Mouse (Mus musculus): Measurements from ENCODE around the gene Gm20715. TPM values are rescaled to one million over a fixed set of nuclear protein-coding genes. Genes with fewer than 3 reads are reported as not detected.
"Not testable (repeated sequence)": the region's sequence is repeated elsewhere in the genome, so short reads cannot be mapped to it uniquely, and the experiment has no call there.

Gene Gm20715
- not detected in 2 replicates for polyA plus RNA-seq (2015; fragmentation: Nextera tagmentation; extraction: Ambion mirVana)

DNA sequence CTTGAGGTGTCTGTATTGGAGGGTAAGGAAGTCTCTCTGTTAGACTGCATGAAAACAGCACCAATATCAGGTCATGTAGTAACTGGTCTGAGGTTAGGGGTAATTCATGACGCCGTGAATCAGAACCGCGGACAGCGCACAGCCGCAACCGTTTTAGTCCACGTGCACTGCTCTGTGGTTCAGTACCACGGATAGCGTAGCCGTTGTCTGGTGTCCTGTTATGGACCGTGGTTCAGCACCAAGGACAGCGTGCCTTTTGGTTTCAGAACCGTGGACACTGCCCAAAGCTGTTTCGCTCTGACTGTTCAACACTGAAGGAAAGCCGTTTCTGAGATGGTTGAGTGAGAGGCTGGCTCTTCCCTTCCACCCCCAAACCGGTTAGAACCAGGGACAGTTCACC lies at the start of gene Gm20715:
Gm20715 (plus strand) TSS at position 235 of the 400 bp plus-strand sequence.
- peak; percentile 80 for ATAC-seq (ENCODE audit: insufficient read depth)
- no peaks in the 10 kb centered on the region for H3K9me3 ChIP-seq (replicated peaks)
- no peak within 1 kb of the TSS for H3K4me3 ChIP-seq (replicated peaks)

DNA sequence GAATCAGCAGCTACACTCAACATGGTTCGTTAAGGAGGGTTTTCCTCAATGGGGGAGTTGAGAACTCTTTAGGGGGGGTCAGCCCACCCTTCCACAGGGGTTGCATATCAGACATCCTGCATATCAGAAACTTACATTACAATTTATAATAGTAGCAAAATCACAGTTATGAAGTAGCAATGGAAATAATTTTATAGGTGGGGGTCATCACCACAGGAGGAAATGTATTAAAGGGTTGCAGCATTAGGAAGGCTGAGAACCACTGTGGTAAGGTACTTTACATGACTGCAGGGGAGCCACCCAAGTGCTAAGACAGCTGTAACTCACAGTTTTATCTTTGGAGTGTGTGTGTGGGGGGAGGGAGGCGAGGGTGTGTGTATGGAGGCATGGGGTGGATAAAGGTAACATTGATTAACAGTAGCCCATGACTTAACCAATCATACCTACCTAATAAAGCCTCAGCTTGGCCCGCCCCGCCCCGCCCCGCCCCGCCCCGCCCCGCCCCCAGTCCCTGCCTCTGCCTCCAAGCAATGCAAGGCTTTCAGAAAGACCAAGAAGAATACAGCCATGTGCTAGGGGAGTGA lies 49.5 kb upstream of the Gm20715 start:
- no peaks in the 10 kb centered on the region for H3K9me3 ChIP-seq (replicated peaks)
- no peak overlapping the region for H3K9ac ChIP-seq
- ATAC-seq (ENCODE audit: insufficient read depth), result peak; percentile 2; the same call in 1 of the 2 replicates
- H3K4me3 ChIP-seq (replicated peaks), result no peak overlapping the region
- 2% methylated on average over 9 of the region's 9 CpGs for WGBS (ENCODE audit: insufficient replicate concordance)
- H3K27me3 ChIP-seq, result no peaks in the 10 kb centered on the region
- H3K36me3 ChIP-seq (replicated peaks), result no peaks in the 10 kb centered on the region
- H3K4me2 ChIP-seq, result no peak overlapping the region
- H3K4me1 ChIP-seq (replicated peaks), result peaks cover 49% of the 10 kb centered on the region
- no peak overlapping the region for H3K27ac ChIP-seq (replicated peaks)

More for the DNA sequence above, at the start of gene Gm20715:
- H3K9ac ChIP-seq, result no peak within 1 kb of the TSS
- no peaks in the 10 kb centered on the region for H3K36me3 ChIP-seq (replicated peaks)
- no peaks in the 10 kb centered on the region; the same call in 1 of the 2 replicates for H3K27me3 ChIP-seq
- no peak within 1 kb of the TSS for H3K27ac ChIP-seq (replicated peaks)
- WGBS (ENCODE audit: insufficient replicate concordance), result under 1% methylated on average over 17 of the region's 17 CpGs
- no peaks in the 10 kb centered on the region for H3K4me1 ChIP-seq (replicated peaks)
- no peak within 1 kb of the TSS for H3K4me2 ChIP-seq

DNA sequence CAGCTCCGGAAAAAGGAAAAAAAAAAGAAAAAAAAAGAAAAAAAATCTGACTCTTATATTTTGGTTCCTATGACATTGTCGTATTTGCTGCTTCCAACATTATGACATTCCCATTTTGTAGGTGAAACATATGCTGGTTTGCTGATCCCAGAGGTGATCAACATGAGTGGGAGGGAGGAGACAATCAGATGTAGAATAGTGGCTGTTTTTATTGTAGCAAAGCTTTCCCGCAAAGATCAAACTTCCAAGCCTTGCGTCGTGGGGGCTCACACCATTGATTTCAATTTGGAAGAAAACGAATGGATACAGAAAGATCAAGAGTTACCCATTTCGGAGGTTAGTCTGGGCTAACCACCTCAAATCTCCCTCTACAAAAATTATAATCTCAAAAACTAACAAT lies 48.3 kb upstream of the Gm20715 start:
- Histone ChIP-seq H3K4me1 (replicated peaks) (peaks cover 56% of the 10 kb centered on the region), H3K27ac (replicated peaks) (peak overlapping the region; percentile 82; the same call in 1 of the 2 replicates), H3K36me3 (replicated peaks) (no peaks in the 10 kb centered on the region), H3K4me3 (replicated peaks) (peak overlapping the region; percentile 66), H3K4me2 (peak overlapping the region; percentile 78), H3K9me3 (replicated peaks) (no peaks in the 10 kb centered on the region), H3K9ac (peak overlapping the region; percentile 52; the same call in 1 of the 2 replicates), H3K27me3 (no peaks in the 10 kb centered on the region)
- ATAC-seq (ENCODE audit: insufficient read depth), result no peak
- 25% methylated on average over 7 of the region's 7 CpGs for WGBS (ENCODE audit: insufficient replicate concordance)

DNA sequence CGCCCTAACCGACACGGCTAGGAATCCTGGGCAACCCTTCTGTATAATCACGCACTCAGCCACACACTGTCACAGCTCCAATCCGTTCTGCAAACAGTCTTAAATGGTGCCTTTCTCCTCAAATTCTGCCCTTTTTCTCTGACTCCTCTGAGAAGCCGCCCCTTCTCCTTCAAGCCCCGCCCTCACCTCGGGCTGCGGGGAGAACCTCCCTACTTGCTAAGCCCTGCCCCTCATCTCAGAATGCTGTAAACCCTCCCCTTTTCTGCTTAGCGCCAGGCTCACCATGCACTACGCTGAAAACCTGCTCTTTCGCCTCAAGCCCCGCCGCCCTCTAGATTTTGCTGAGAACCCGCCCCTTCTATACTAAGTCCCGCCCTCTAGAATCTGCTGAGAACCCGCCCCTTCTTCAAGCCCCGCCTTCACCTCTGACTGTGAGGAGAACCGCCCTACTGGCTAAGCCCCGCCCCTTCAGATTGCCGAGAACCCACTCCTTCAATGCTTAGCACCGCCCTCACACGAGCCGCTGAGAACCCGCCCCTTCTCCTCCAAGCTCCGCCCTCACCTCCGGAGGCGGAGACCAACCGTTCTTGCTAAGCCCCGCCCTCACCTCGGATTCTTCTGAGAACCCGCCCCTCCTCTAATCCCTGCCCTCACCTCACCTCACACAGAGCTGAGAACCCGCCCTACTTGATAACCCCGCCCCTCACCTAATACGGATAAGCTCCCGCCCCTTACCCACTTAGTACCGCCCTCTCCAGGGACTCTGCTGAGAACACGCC lies 47.6 kb upstream of the Gm20715 start:
- Histone ChIP-seq H3K9ac (peak overlapping the region; percentile 52), H3K4me3 (replicated peaks) (peak overlapping the region; percentile 66), H3K4me1 (replicated peaks) (peaks cover 63% of the 10 kb centered on the region), H3K36me3 (replicated peaks) (no peaks in the 10 kb centered on the region), H3K27ac (replicated peaks) (peak overlapping the region; percentile 82), H3K27me3 (no peaks in the 10 kb centered on the region), H3K9me3 (replicated peaks) (no peaks in the 10 kb centered on the region), H3K4me2 (peak overlapping the region; percentile 78)
- under 1% methylated on average over 38 of the region's 38 CpGs for WGBS (ENCODE audit: insufficient replicate concordance)
- ATAC-seq (ENCODE audit: insufficient read depth), result peak; percentile 87

DNA sequence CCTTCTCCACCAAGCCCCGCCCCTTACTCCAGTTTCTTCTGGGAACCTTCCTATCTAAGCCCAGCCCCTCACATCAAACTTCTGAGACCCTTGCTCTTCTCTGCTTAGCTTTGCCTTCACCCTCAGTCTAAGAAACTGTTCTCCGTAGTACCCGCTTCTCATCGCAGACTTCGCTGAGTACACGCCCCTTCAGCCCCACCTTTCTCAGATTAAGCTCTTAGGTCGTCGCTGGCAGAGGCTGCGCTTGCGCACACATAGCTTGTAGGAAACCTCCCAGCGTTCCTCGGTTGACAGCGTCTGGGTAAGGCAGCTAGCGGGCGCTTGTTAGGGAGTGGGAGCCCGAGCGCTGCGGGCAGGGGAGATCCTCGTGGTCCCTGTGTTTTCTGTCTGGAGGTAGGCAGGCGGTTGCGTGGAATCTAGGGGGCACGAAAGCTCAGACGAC lies 47.0 kb upstream of the Gm20715 start, which contains the start of gene Zfp78:
Zfp78 (plus strand) TSS at position 234 of the 442 bp plus-strand sequence.
- peak; percentile 75 for ATAC-seq (ENCODE audit: insufficient read depth)
- Histone ChIP-seq H3K9ac (peak within 1 kb of the TSS; percentile 62), H3K27ac (replicated peaks) (peak within 1 kb of the TSS; percentile 82), H3K36me3 (replicated peaks) (no peaks in the 10 kb centered on the region), H3K4me1 (replicated peaks) (peaks cover 69% of the 10 kb centered on the region), H3K4me3 (replicated peaks) (peak within 1 kb of the TSS; percentile 66), H3K4me2 (peak within 1 kb of the TSS; percentile 78), H3K27me3 (no peaks in the 10 kb centered on the region), H3K9me3 (replicated peaks) (no peaks in the 10 kb centered on the region)
- under 1% methylated on average over 23 of the region's 23 CpGs for WGBS (ENCODE audit: insufficient replicate concordance)

DNA sequence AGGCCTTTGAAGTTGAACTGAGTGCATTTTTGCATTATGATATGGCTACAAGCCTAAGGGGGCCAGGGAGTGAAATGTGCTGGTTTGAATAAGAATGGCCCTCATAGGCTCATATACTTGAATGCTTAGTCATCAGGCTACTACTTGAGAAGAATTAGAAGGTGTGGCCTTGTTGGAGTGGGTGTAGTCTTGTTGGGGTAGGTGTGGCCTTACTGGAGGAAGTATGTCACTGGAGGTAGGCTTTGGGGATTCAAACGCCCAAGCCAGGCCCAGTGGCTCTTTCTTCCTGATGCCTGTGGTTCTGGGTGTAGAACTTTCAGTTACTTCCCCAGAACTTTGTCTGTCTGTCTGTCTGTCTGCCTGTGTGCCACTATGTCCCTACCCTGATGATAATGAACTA lies 45.3 kb upstream of the Gm20715 start:
- no peaks in the 10 kb centered on the region for H3K27me3 ChIP-seq
- H3K36me3 ChIP-seq (replicated peaks), result no peaks in the 10 kb centered on the region
- 50% methylated on average over 1 of the region's 1 CpGs for WGBS (ENCODE audit: insufficient replicate concordance)
- no peak for ATAC-seq (ENCODE audit: insufficient read depth)
- no peaks in the 10 kb centered on the region for H3K9me3 ChIP-seq (replicated peaks)
- no peak overlapping the region for H3K27ac ChIP-seq (replicated peaks)
- H3K9ac ChIP-seq, result no peak overlapping the region
- H3K4me2 ChIP-seq, result no peak overlapping the region
- H3K4me1 ChIP-seq (replicated peaks), result peaks cover 77% of the 10 kb centered on the region
- H3K4me3 ChIP-seq (replicated peaks), result no peak overlapping the region

DNA sequence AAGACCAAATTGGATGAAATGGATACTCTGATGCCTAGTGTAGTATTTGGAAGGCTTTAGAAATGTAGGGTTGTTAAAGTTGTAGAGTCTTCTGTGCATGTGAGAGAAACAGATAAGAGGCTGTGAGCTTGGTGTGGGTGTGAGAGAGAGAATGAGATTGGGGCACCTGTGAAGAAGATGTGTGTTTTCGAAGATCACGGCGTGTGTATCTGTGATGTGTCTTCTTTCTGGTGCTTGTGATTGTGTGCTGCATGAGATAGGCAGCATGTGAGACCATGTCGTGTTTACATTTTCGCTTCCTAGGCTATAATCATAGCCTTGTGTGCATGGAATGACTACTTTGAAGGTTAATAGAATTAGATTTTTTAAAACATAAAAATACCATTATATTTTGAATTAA lies 42.9 kb upstream of the Gm20715 start:
- H3K4me1 ChIP-seq (replicated peaks), result peaks cover 58% of the 10 kb centered on the region
- H3K9me3 ChIP-seq (replicated peaks), result no peaks in the 10 kb centered on the region
- H3K27me3 ChIP-seq, result no peaks in the 10 kb centered on the region
- peak; percentile 14 for ATAC-seq (ENCODE audit: insufficient read depth)
- 23% methylated on average over 5 of the region's 5 CpGs for WGBS (ENCODE audit: insufficient replicate concordance)
- H3K9ac ChIP-seq, result no peak overlapping the region
- H3K27ac ChIP-seq (replicated peaks), result peak overlapping the region; percentile 73
- no peak overlapping the region for H3K4me3 ChIP-seq (replicated peaks)
- H3K4me2 ChIP-seq, result peak overlapping the region; percentile 35
- H3K36me3 ChIP-seq (replicated peaks), result no peaks in the 10 kb centered on the region

DNA sequence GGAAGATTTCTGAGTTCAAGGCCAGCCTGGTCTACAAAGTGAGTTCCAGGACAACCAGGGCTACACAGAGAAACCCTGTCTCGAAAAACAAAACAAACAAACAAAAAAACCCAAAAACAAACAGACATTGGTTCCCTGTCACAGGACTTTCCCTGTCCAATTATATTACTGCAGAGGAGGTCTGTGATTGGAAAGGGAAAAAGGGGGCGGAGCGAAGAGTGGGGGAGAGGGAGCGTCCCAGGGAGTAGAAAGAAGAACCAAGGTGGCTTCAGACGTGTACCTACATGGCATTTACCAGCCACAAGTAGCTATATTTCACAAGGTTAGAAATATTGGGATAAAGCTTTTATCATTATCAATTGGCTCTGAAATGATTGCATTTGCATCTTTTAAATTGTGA lies 41.9 kb upstream of the Gm20715 start:
- not testable (repeated sequence) for H3K27ac ChIP-seq (replicated peaks); H3K9me3 ChIP-seq (replicated peaks); H3K4me3 ChIP-seq (replicated peaks); ATAC-seq (ENCODE audit: insufficient read depth); H3K27me3 ChIP-seq; H3K4me2 ChIP-seq; H3K9ac ChIP-seq; H3K36me3 ChIP-seq (replicated peaks)
- peaks cover 49% of the 10 kb centered on the region for H3K4me1 ChIP-seq (replicated peaks)
- WGBS (ENCODE audit: insufficient replicate concordance), result 76% methylated on average over 5 of the region's 5 CpGs

DNA sequence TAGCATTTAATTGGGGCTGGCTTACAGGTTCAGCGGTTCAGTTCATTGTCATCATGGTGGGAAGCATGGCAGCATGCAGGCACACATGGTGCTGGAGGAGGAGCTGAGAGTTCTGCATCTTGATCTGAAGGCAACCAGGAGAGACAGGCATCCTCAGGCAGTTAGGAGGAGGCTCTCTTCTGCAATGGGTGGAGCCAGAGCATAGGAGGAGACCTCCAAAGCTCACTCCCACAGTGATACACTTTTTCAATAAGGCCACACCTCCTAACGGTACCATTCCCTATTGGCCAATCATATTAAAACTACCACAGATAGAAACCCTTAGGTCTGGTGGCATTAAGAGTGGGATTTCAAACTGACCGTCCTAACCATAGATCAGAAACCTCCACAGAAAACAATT lies 40.6 kb upstream of the Gm20715 start:
- Histone ChIP-seq H3K4me1 (replicated peaks) (peaks cover 36% of the 10 kb centered on the region), H3K36me3 (replicated peaks) (no peaks in the 10 kb centered on the region), H3K4me3 (replicated peaks) (no peak overlapping the region), H3K27ac (replicated peaks) (no peak overlapping the region), H3K9ac (no peak overlapping the region), H3K27me3 (no peaks in the 10 kb centered on the region), H3K9me3 (replicated peaks) (no peaks in the 10 kb centered on the region), H3K4me2 (no peak overlapping the region)
- no peak for ATAC-seq (ENCODE audit: insufficient read depth)
- 65% methylated on average over 3 of the region's 3 CpGs for whole genome bisulfite sequencing (ENCODE audit: insufficient replicate concordance)

DNA sequence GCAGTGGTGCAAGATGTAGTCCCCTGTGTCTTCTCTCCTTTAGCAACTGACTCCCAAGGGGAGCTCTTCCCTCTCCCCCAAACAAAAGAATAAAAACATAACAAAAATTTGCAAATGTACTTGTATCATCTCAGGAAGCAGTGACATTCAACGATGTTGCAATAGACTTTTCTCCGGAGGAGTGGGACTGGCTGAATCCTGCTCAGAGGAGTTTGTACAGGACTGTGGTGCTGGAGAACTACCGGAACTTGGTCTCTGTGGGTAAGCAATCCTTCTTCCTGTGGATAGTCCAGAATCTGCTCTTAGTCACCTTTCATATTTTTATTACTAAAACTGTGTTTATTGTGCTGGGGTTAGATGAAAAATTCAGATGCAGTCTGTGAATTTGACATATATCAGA lies 37.1 kb upstream of the Gm20715 start:
- Histone ChIP-seq H3K4me1 (replicated peaks) (peaks cover 9% of the 10 kb centered on the region; the same call in 1 of the 2 replicates), H3K27ac (replicated peaks) (no peak overlapping the region), H3K36me3 (replicated peaks) (no peaks in the 10 kb centered on the region), H3K4me2 (no peak overlapping the region), H3K9me3 (replicated peaks) (no peaks in the 10 kb centered on the region), H3K27me3 (no peaks in the 10 kb centered on the region), H3K9ac (no peak overlapping the region), H3K4me3 (replicated peaks) (no peak overlapping the region)
- WGBS (ENCODE audit: insufficient replicate concordance), result 72% methylated on average over 3 of the region's 3 CpGs
- ATAC-seq (ENCODE audit: insufficient read depth), result no peak

DNA sequence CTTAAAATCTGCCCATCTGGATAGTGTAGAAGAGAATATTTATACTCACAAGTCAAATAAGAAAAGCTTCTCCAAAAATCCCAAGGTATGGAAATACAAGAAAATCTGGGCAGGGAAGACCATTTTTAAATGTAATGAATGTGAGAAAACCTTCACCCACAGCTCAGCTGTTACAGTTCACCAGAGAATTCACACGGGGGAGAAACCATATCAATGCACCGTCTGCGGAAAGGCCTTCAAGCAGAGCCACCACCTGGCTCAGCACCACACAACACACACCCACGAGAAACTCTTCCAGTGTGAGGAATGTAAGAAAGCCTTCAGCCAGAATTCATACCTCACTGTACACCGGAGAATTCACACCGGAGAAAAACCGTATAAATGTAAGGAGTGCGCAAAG lies 31.6 kb upstream of the Gm20715 start:
- 79% methylated on average over 8 of the region's 8 CpGs for WGBS (ENCODE audit: insufficient replicate concordance)
- Histone ChIP-seq H3K4me3 (replicated peaks) (no peak overlapping the region), H3K4me2 (no peak overlapping the region), H3K4me1 (replicated peaks) (peaks cover 15% of the 10 kb centered on the region), H3K9me3 (replicated peaks) (no peaks in the 10 kb centered on the region), H3K27me3 (no peaks in the 10 kb centered on the region), H3K9ac (no peak overlapping the region), H3K36me3 (replicated peaks) (no peaks in the 10 kb centered on the region), H3K27ac (replicated peaks) (no peak overlapping the region)
- ATAC-seq (ENCODE audit: insufficient read depth), result no peak

Data from liver, embryonic 15.5 days (tissue).